In genomic region chr13:24501179-24501905, GRCm38 (mm10) we compare ENCODE assay signal across 9 mouse cellular contexts.
A peak's percentile ranks its signal among the peaks of the same experiment; 100 is the strongest.
DNase-seq lines count a peak whose midpoint lies in the region; ATAC-seq and TF ChIP-seq lines count a peak whose summit lies in the region.
"Had no signal": no experiment of that assay in that cellular context is flagged by ENCODE, and none has a peak within 500 bp of the region (broad histone marks: within the 10 kb centered on the region; RNA-seq: fewer than 3 reads in every experiment).

No protein-coding gene starts in this region.

- no peak; the same call in 1 of the 2 replicates for TF ChIP-seq CTCF in liver, postnatal 0 days (IDR thresholded peaks at IDR 0.05; ENCODE audit: low read depth)

- H3K9me3 ChIP-seq in forebrain, embryonic 13.5 days (replicated peaks) = no peaks in the 10 kb centered on the region
- no peaks in the 10 kb centered on the region for H3K9me3 ChIP-seq in liver, postnatal 0 days (ENCODE audit: low read length)

- DNase-seq in right cerebral cortex, adult 18-20 months = peak; percentile 13
- no peak for DNase-seq in right cerebral cortex, postnatal 25 days
- DNase-seq in liver, postnatal 0 days = peak; percentile 29
- DNase-seq in thymus, postnatal 14 days = peak; percentile 36
- DNase-seq in layer of hippocampus, postnatal 25 days (ENCODE audit: extremely low spot score in 1 of 2, low spot score in 1 of 2) = no peak
- no peak for DNase-seq in adipocyte (ENCODE audit: low spot score)
- DNase-seq in adrenal gland, adult (ENCODE audit: inconsistent age in 2 of 2, low spot score in 1 of 2) = no peak
- DNase-seq: lung, embryonic 14.5 days had no signal

- ATAC-seq in forebrain, embryonic 13.5 days = peak; percentile 70
- ATAC-seq in liver, postnatal 0 days = peak; percentile 50; the same call in 1 of the 2 replicates

- H3K9ac ChIP-seq in forebrain, embryonic 13.5 days = no peak overlapping the region
- peak overlapping the region; percentile 45 for H3K9ac ChIP-seq in liver, postnatal 0 days (replicated peaks)
- H3K9ac ChIP-seq: lung, embryonic 14.5 days had no signal

- no peak overlapping the region for H3K4me3 ChIP-seq in forebrain, embryonic 13.5 days
- H3K4me3 ChIP-seq in liver, postnatal 0 days (ENCODE audit: low read depth, low read length) = peak overlapping the region; percentile 16

- TF ChIP-seq EP300 in liver, postnatal 0 days (IDR thresholded peaks at IDR 0.05; ENCODE audit: low read depth) = no peak

- no peak overlapping the region for H3K27ac ChIP-seq in forebrain, embryonic 13.5 days
- peak overlapping the region; percentile 3; the same call in 1 of the 2 replicates for H3K27ac ChIP-seq in liver, postnatal 0 days (ENCODE audit: low read depth)

- H3K4me2 ChIP-seq in forebrain, embryonic 13.5 days = no peak overlapping the region
- peak overlapping the region; percentile 59 for H3K4me2 ChIP-seq in liver, postnatal 0 days (ENCODE audit: low read depth, low read length)
- H3K4me2 ChIP-seq: lung, embryonic 14.5 days had no signal

- H3K27me3 ChIP-seq in forebrain, embryonic 13.5 days = no peaks in the 10 kb centered on the region
- no peaks in the 10 kb centered on the region for H3K27me3 ChIP-seq in liver, postnatal 0 days (ENCODE audit: insufficient read depth, low read length)

- WGBS in forebrain, embryonic 13.5 days = 71% methylated on average over 25 of the region's 25 CpGs
- WGBS in liver, postnatal 0 days (ENCODE audit: insufficient replicate concordance) = 29% methylated on average over 25 of the region's 25 CpGs

- H3K4me1 ChIP-seq in forebrain, embryonic 13.5 days = peaks cover 5% of the 10 kb centered on the region; the same call in 1 of the 2 replicates
- peaks cover 12% of the 10 kb centered on the region for H3K4me1 ChIP-seq in liver, postnatal 0 days (ENCODE audit: insufficient read depth)

- no peaks in the 10 kb centered on the region for H3K36me3 ChIP-seq in forebrain, embryonic 13.5 days (ENCODE audit: poor library complexity, severe bottlenecking)
- no peaks in the 10 kb centered on the region for H3K36me3 ChIP-seq in liver, postnatal 0 days (replicated peaks; ENCODE audit: insufficient read depth, low read length)

Comparison
In these comparisons a context has a peak if more than half of its experiments do, and no peak if none do; other contexts are left out.
1. DNase-seq: peak in right cerebral cortex, adult 18-20 months (single experiment), liver, postnatal 0 days (single experiment) and thymus, postnatal 14 days (single experiment); none in right cerebral cortex, postnatal 25 days (single experiment), layer of hippocampus, postnatal 25 days (0 of 2), adipocyte (single experiment) and adrenal gland, adult (0 of 2).